Mouse (Mus musculus): Measurements from ENCODE around the gene Col15a1. TPM values are rescaled to one million over a fixed set of nuclear protein-coding genes. Genes with fewer than 3 reads are reported as not detected.

Col15a1 gene
- polyA plus RNA-seq (2016; fragmentation: Nextera tagmentation; extraction: Ambion mirVana) = 4.5 and 5.2 TPM in 2 replicates

GRCm38 (mm10) chr4:47207969-47208420 lies at the start of gene Col15a1:
Col15a1 (plus strand) TSS chr4:47208161.
- Histone ChIP-seq H3K4me3 (replicated peaks) (peak within 1 kb of the TSS; percentile 47), H3K36me3 (replicated peaks) (no peaks in the 10 kb centered on the region), H3K9ac (peak within 1 kb of the TSS; percentile 53), H3K4me2 (peak within 1 kb of the TSS; percentile 84), H3K9me3 (no peaks in the 10 kb centered on the region), H3K27ac (no peak within 1 kb of the TSS), H3K27me3 (peaks cover 66% of the 10 kb centered on the region), H3K4me1 (peaks cover 13% of the 10 kb centered on the region)
- no peak for ATAC-seq (ENCODE audit: low FRiP score)
- under 1% methylated on average over 44 of the region's 45 CpGs for WGBS

- Histone ChIP-seq H3K4me1 (peaks cover 15% of the 10 kb centered on the region), H3K4me2 (no peak overlapping the region), H3K27ac (peak overlapping the region; percentile 33; the same call in 1 of the 2 replicates), H3K27me3 (no peaks in the 10 kb centered on the region), H3K9ac (no peak overlapping the region), H3K36me3 (replicated peaks) (no peaks in the 10 kb centered on the region), H3K9me3 (no peaks in the 10 kb centered on the region), H3K4me3 (replicated peaks) (no peak overlapping the region)
- ATAC-seq (ENCODE audit: low FRiP score) = no peak
- WGBS = 11% methylated on average over 3 of the region's 4 CpGs
Observed at GRCm38 (mm10) chr4:47161103-47161755, 46.7 kb upstream of the Col15a1 start.

- H3K4me2 ChIP-seq = no peak overlapping the region
- no peak for ATAC-seq (ENCODE audit: low FRiP score)
- no peaks in the 10 kb centered on the region for H3K9me3 ChIP-seq
- no peaks in the 10 kb centered on the region for H3K27me3 ChIP-seq
- H3K4me1 ChIP-seq = peaks cover 15% of the 10 kb centered on the region
- H3K9ac ChIP-seq = no peak overlapping the region
- WGBS = 58% methylated on average over 12 of the region's 12 CpGs
- H3K27ac ChIP-seq = no peak overlapping the region; the same call in 1 of the 2 replicates
- H3K36me3 ChIP-seq (replicated peaks) = no peaks in the 10 kb centered on the region
- H3K4me3 ChIP-seq (replicated peaks) = no peak overlapping the region
Observed at GRCm38 (mm10) chr4:47161756-47162587, 46.0 kb upstream of the Col15a1 start.

GRCm38 (mm10) chr4:47172314-47172713 lies 35.6 kb upstream of the Col15a1 start:
- H3K36me3 ChIP-seq (replicated peaks) = no peaks in the 10 kb centered on the region
- no peaks in the 10 kb centered on the region for H3K9me3 ChIP-seq
- H3K4me3 ChIP-seq (replicated peaks) = no peak overlapping the region
- no peaks in the 10 kb centered on the region for H3K4me1 ChIP-seq
- WGBS = 33% methylated on average over 1 of the region's 1 CpGs
- H3K4me2 ChIP-seq = no peak overlapping the region
- ATAC-seq (ENCODE audit: low FRiP score) = no peak
- no peak overlapping the region for H3K9ac ChIP-seq
- H3K27me3 ChIP-seq = no peaks in the 10 kb centered on the region
- H3K27ac ChIP-seq = no peak overlapping the region

- no peak overlapping the region for H3K27ac ChIP-seq
- no peak overlapping the region for H3K4me3 ChIP-seq (replicated peaks)
- H3K9ac ChIP-seq = no peak overlapping the region
- WGBS = 86% methylated on average over 8 of the region's 8 CpGs
- no peaks in the 10 kb centered on the region for H3K27me3 ChIP-seq
- no peak overlapping the region for H3K4me2 ChIP-seq
- no peaks in the 10 kb centered on the region for H3K36me3 ChIP-seq (replicated peaks)
- no peaks in the 10 kb centered on the region for H3K9me3 ChIP-seq
- no peak for ATAC-seq (ENCODE audit: low FRiP score)
- H3K4me1 ChIP-seq = no peaks in the 10 kb centered on the region
Observed at GRCm38 (mm10) chr4:47177101-47177500, 30.9 kb upstream of the Col15a1 start.

- no peak overlapping the region for H3K27ac ChIP-seq
- H3K4me2 ChIP-seq = no peak overlapping the region
- H3K4me3 ChIP-seq (replicated peaks) = no peak overlapping the region
- no peaks in the 10 kb centered on the region for H3K36me3 ChIP-seq (replicated peaks)
- no peaks in the 10 kb centered on the region for H3K9me3 ChIP-seq
- H3K9ac ChIP-seq = no peak overlapping the region
- H3K27me3 ChIP-seq = no peaks in the 10 kb centered on the region
- no peak for ATAC-seq (ENCODE audit: low FRiP score)
- H3K4me1 ChIP-seq = no peaks in the 10 kb centered on the region
- WGBS = 66% methylated on average over 8 of the region's 8 CpGs
Observed at GRCm38 (mm10) chr4:47178261-47178961, 29.6 kb upstream of the Col15a1 start.

- Histone ChIP-seq H3K27me3 (no peaks in the 10 kb centered on the region), H3K27ac (no peak overlapping the region), H3K4me1 (no peaks in the 10 kb centered on the region), H3K4me2 (no peak overlapping the region), H3K9ac (no peak overlapping the region), H3K9me3 (no peaks in the 10 kb centered on the region), H3K4me3 (replicated peaks) (no peak overlapping the region), H3K36me3 (replicated peaks) (no peaks in the 10 kb centered on the region)
- ATAC-seq (ENCODE audit: low FRiP score) = no peak
- 86% methylated on average over 5 of the region's 5 CpGs for WGBS
Observed at GRCm38 (mm10) chr4:47179535-47179934, 28.4 kb upstream of the Col15a1 start.

GRCm38 (mm10) chr4:47184058-47184661 lies 23.8 kb upstream of the Col15a1 start:
- Histone ChIP-seq H3K4me1 (peaks cover 3% of the 10 kb centered on the region; the same call in 1 of the 2 replicates), H3K9me3 (no peaks in the 10 kb centered on the region), H3K27me3 (no peaks in the 10 kb centered on the region), H3K9ac (no peak overlapping the region), H3K4me2 (no peak overlapping the region), H3K36me3 (replicated peaks) (no peaks in the 10 kb centered on the region), H3K27ac (no peak overlapping the region), H3K4me3 (replicated peaks) (no peak overlapping the region)
- WGBS = 43% methylated on average over 6 of the region's 6 CpGs
- no peak for ATAC-seq (ENCODE audit: low FRiP score)

GRCm38 (mm10) chr4:47186514-47186913 lies 21.4 kb upstream of the Col15a1 start:
- Histone ChIP-seq H3K9ac (no peak overlapping the region), H3K4me3 (replicated peaks) (no peak overlapping the region), H3K9me3 (no peaks in the 10 kb centered on the region), H3K4me2 (no peak overlapping the region), H3K27ac (no peak overlapping the region), H3K36me3 (replicated peaks) (no peaks in the 10 kb centered on the region), H3K4me1 (peaks cover 3% of the 10 kb centered on the region; the same call in 1 of the 2 replicates), H3K27me3 (no peaks in the 10 kb centered on the region)
- ATAC-seq (ENCODE audit: low FRiP score) = no peak
- 85% methylated on average over 6 of the region's 6 CpGs for WGBS

- Histone ChIP-seq H3K27ac (no peak overlapping the region), H3K4me1 (no peaks in the 10 kb centered on the region), H3K4me3 (replicated peaks) (no peak overlapping the region), H3K36me3 (replicated peaks) (no peaks in the 10 kb centered on the region), H3K9me3 (no peaks in the 10 kb centered on the region), H3K9ac (no peak overlapping the region), H3K27me3 (peaks cover 4% of the 10 kb centered on the region; the same call in 1 of the 2 replicates), H3K4me2 (no peak overlapping the region)
- 97% methylated on average over 3 of the region's 3 CpGs for WGBS
- ATAC-seq (ENCODE audit: low FRiP score) = no peak
Observed at GRCm38 (mm10) chr4:47196173-47196572, 11.8 kb upstream of the Col15a1 start.

- Histone ChIP-seq H3K4me2 (no peak overlapping the region), H3K27ac (no peak overlapping the region), H3K4me1 (peaks cover 10% of the 10 kb centered on the region), H3K27me3 (peaks cover 43% of the 10 kb centered on the region), H3K36me3 (replicated peaks) (no peaks in the 10 kb centered on the region), H3K4me3 (replicated peaks) (no peak overlapping the region), H3K9me3 (no peaks in the 10 kb centered on the region), H3K9ac (no peak overlapping the region)
- no peak for ATAC-seq (ENCODE audit: low FRiP score)
- 88% methylated on average over 5 of the region's 5 CpGs for WGBS
Observed at GRCm38 (mm10) chr4:47203643-47204042, 4.3 kb upstream of the Col15a1 start.

- 84% methylated on average over 6 of the region's 6 CpGs for WGBS
- ATAC-seq (ENCODE audit: low FRiP score) = no peak
Observed at GRCm38 (mm10) chr4:47205846-47206245, 2.1 kb upstream of the Col15a1 start.

More at GRCm38 (mm10) chr4:47205846-47206245, 2.1 kb upstream of the Col15a1 start:
- no peaks in the 10 kb centered on the region for H3K9me3 ChIP-seq
- peaks cover 13% of the 10 kb centered on the region for H3K4me1 ChIP-seq
- peaks cover 63% of the 10 kb centered on the region for H3K27me3 ChIP-seq
- no peaks in the 10 kb centered on the region for H3K36me3 ChIP-seq (replicated peaks)
- no peak overlapping the region for H3K9ac ChIP-seq
- H3K4me3 ChIP-seq (replicated peaks) = no peak overlapping the region
- no peak overlapping the region for H3K4me2 ChIP-seq
- no peak overlapping the region for H3K27ac ChIP-seq

Measured in forebrain, embryonic 12.5 days (tissue).